Mouse (Mus musculus): ENCODE data around the gene Dcaf6.

GRCm38 (mm10) chr1:165460360-165460800 lies at the start of gene Dcaf6, which contains the start of gene Mpc2:
- TF ChIP-seq CTCF (IDR thresholded peaks at IDR 0.05; ENCODE audit: low read depth) (peak; percentile 54), EP300 (IDR thresholded peaks at IDR 0.05; ENCODE audit: low read depth) (peak; percentile 84; the same call in 1 of the 2 replicates)

All from liver, postnatal 0 days (tissue).